Mouse (Mus musculus) C2C12 (cell line): ENCODE data around the gene Dusp28.

Experiments
- CEBPB ChIP-seq: IDR thresholded peaks from one replicate; pipeline ENCODE4 v1.6.1; 2011; ENCODE audit warnings: low read depth, mild to moderate bottlenecking, control low read depth, moderate library complexity
- CTCF ChIP-seq: IDR thresholded peaks from one replicate; pipeline ENCODE4 v1.5.1; 2011; ENCODE audit not compliant: control insufficient read depth, insufficient read depth, insufficient read length
- FOSL1 ChIP-seq: IDR thresholded peaks from one replicate; pipeline ENCODE4 v1.8.0; 2011; ENCODE audit warnings: mild to moderate bottlenecking, low read length; ENCODE audit not compliant: poor library complexity, insufficient read depth, severe bottlenecking
- MAX ChIP-seq: IDR thresholded peaks from one replicate; pipeline ENCODE4 v1.6.1; 2011; ENCODE audit warnings: mild to moderate bottlenecking, control low read depth
- MYOD1 ChIP-seq: IDR thresholded peaks from one replicate; pipeline ENCODE4 v1.6.1; 2011; ENCODE audit warnings: low read depth; ENCODE audit not compliant: control insufficient read depth, insufficient read length
- MYOG ChIP-seq: IDR thresholded peaks from one replicate; pipeline ENCODE4 v1.6.1; 2011; ENCODE audit not compliant: control insufficient read depth, insufficient read length; ENCODE audit errors: extremely low read depth
- USF1 ChIP-seq: IDR thresholded peaks from one replicate; pipeline ENCODE4 v1.6.1; 2011; ENCODE audit warnings: low read depth, mild to moderate bottlenecking, control low read depth, moderate library complexity

DNA sequence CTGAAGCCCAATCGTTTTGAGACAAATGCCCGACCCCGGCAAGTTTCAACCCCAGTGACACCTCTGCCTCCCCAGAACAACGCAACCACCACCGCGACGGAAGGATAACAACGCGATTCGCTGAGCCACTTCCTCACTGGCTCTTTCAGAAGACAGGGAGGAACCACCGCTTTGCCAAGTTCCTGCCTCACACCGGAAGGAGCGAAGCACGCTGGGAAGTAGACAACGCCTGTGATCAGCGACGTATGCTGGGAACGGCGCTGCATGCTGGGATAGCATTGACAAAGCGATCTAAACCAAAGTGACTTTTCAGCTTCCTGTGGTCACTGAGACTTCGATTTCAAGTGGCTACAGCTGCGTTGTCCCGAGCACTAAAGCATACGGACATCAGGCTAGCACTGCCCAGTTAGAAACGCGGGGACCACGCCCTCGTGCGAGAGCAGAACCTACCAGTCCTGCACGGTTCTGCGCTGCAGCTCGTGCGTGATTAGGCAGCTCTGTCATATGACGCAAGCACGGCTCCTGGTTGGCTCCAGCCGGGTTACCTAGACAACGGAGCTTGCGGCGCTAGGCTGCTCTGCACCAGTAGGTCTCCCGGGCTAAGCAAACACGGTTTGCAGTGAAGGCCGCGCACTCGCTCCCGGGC is 27.5 kb downstream of the Dusp28 start, which contains the start of gene Capn10:
- no peak for TF ChIP-seq CTCF
- TF ChIP-seq MYOD1: no peak
- TF ChIP-seq MYOG: no peak
- peak; percentile 94 for TF ChIP-seq USF1
- peak; percentile 61 for TF ChIP-seq MAX
- peak; percentile 39 for TF ChIP-seq CEBPB
- TF ChIP-seq FOSL1: no peak
